Mouse (Mus musculus): ENCODE results near the gene Umad1. TPM values are rescaled to one million over a fixed set of nuclear protein-coding genes. Genes with fewer than 3 reads are reported as not detected.

Umad1 gene
- polyA plus RNA-seq, 1 experiment from 2014 or later = 57.4 TPM

GRCm38 (mm10) chr6:8430610-8431234 is 171.6 kb downstream of the Umad1 start:
- Histone ChIP-seq H3K9ac (no peak overlapping the region), H3K27ac (replicated peaks) (no peak overlapping the region), H3K4me2 (no peak overlapping the region), H3K36me3 (no peaks in the 10 kb centered on the region), H3K27me3 (no peaks in the 10 kb centered on the region), H3K4me3 (no peak overlapping the region), H3K9me3 (no peaks in the 10 kb centered on the region), H3K4me1 (replicated peaks) (no peaks in the 10 kb centered on the region)
- WGBS = 93% methylated on average over 9 of the region's 9 CpGs
- no peak for ATAC-seq (ENCODE audit: low FRiP score, low read depth)

- no peak for ATAC-seq (ENCODE audit: low FRiP score, low read depth)
- Histone ChIP-seq H3K9ac (no peak overlapping the region), H3K36me3 (no peaks in the 10 kb centered on the region), H3K4me1 (replicated peaks) (no peaks in the 10 kb centered on the region), H3K9me3 (no peaks in the 10 kb centered on the region), H3K4me3 (no peak overlapping the region), H3K27me3 (no peaks in the 10 kb centered on the region), H3K4me2 (no peak overlapping the region), H3K27ac (replicated peaks) (no peak overlapping the region)
- WGBS = 74% methylated on average over 9 of the region's 9 CpGs
Measured at GRCm38 (mm10) chr6:8433179-8433578, 174.1 kb downstream of the Umad1 start.

- no peak overlapping the region for H3K27ac ChIP-seq (replicated peaks)
- no peak for ATAC-seq (ENCODE audit: low FRiP score, low read depth)
- H3K4me2 ChIP-seq = no peak overlapping the region
- no peaks in the 10 kb centered on the region for H3K9me3 ChIP-seq
- no peaks in the 10 kb centered on the region for H3K27me3 ChIP-seq
- WGBS = 97% methylated on average over 3 of the region's 3 CpGs
- H3K4me1 ChIP-seq (replicated peaks) = no peaks in the 10 kb centered on the region
- no peak overlapping the region for H3K4me3 ChIP-seq
- no peak overlapping the region for H3K9ac ChIP-seq
- no peaks in the 10 kb centered on the region for H3K36me3 ChIP-seq
Measured at GRCm38 (mm10) chr6:8437937-8438336, 178.8 kb downstream of the Umad1 start.

- Histone ChIP-seq H3K9ac (no peak overlapping the region), H3K27me3 (no peaks in the 10 kb centered on the region), H3K36me3 (no peaks in the 10 kb centered on the region), H3K4me1 (replicated peaks) (no peaks in the 10 kb centered on the region), H3K4me3 (no peak overlapping the region), H3K27ac (replicated peaks) (no peak overlapping the region), H3K9me3 (no peaks in the 10 kb centered on the region), H3K4me2 (no peak overlapping the region)
- ATAC-seq (ENCODE audit: low FRiP score, low read depth) = no peak
- WGBS = 92% methylated on average over 3 of the region's 3 CpGs
Measured at GRCm38 (mm10) chr6:8441814-8442213, 182.7 kb downstream of the Umad1 start.

- 0 out of 2 replicates have a peak overlapping the region, but pooled peaks have one; percentile 23 for H3K27ac ChIP-seq (replicated peaks)
- no peaks in the 10 kb centered on the region for H3K36me3 ChIP-seq
- ATAC-seq (ENCODE audit: low FRiP score, low read depth) = peak; percentile 69
Measured at GRCm38 (mm10) chr6:8446786-8447185, 187.7 kb downstream of the Umad1 start.

GRCm38 (mm10) chr6:8455599-8455998 is 196.5 kb downstream of the Umad1 start:
- no peaks in the 10 kb centered on the region for H3K4me1 ChIP-seq (replicated peaks)
- no peak overlapping the region for H3K4me3 ChIP-seq
- no peaks in the 10 kb centered on the region for H3K36me3 ChIP-seq
- ATAC-seq (ENCODE audit: low FRiP score, low read depth) = no peak
- H3K9ac ChIP-seq = no peak overlapping the region
- WGBS = 68% methylated on average over 5 of the region's 5 CpGs
- no peak overlapping the region for H3K27ac ChIP-seq (replicated peaks)
- H3K4me2 ChIP-seq = no peak overlapping the region
- no peaks in the 10 kb centered on the region for H3K27me3 ChIP-seq
- no peaks in the 10 kb centered on the region for H3K9me3 ChIP-seq

More at GRCm38 (mm10) chr6:8446786-8447185, 187.7 kb downstream of the Umad1 start:
- Histone ChIP-seq H3K4me1 (replicated peaks) (no peaks in the 10 kb centered on the region), H3K4me3 (no peak overlapping the region), H3K27me3 (no peaks in the 10 kb centered on the region), H3K9me3 (no peaks in the 10 kb centered on the region), H3K4me2 (no peak overlapping the region), H3K9ac (no peak overlapping the region)
- WGBS = 35% methylated on average over 5 of the region's 5 CpGs

- ATAC-seq (ENCODE audit: low FRiP score, low read depth) = no peak
- no peaks in the 10 kb centered on the region for H3K4me1 ChIP-seq (replicated peaks)
- no peaks in the 10 kb centered on the region for H3K9me3 ChIP-seq
- H3K4me2 ChIP-seq = no peak overlapping the region
- H3K36me3 ChIP-seq = no peaks in the 10 kb centered on the region
- H3K4me3 ChIP-seq = no peak overlapping the region
- WGBS = 82% methylated on average over 4 of the region's 4 CpGs
- no peak overlapping the region for H3K27ac ChIP-seq (replicated peaks)
- no peak overlapping the region for H3K9ac ChIP-seq
- H3K27me3 ChIP-seq = no peaks in the 10 kb centered on the region
Measured at GRCm38 (mm10) chr6:8458596-8458995, 199.5 kb downstream of the Umad1 start.

GRCm38 (mm10) chr6:8462447-8462846 is 203.4 kb downstream of the Umad1 start:
- Histone ChIP-seq H3K4me2 (no peak overlapping the region), H3K4me3 (no peak overlapping the region), H3K27me3 (no peaks in the 10 kb centered on the region), H3K9me3 (no peaks in the 10 kb centered on the region), H3K27ac (replicated peaks) (no peak overlapping the region), H3K36me3 (no peaks in the 10 kb centered on the region), H3K4me1 (replicated peaks) (no peaks in the 10 kb centered on the region), H3K9ac (no peak overlapping the region)
- 97% methylated on average over 2 of the region's 2 CpGs for WGBS
- ATAC-seq (ENCODE audit: low FRiP score, low read depth) = no peak

- Histone ChIP-seq H3K27me3 (no peaks in the 10 kb centered on the region), H3K27ac (replicated peaks) (no peak overlapping the region), H3K4me1 (replicated peaks) (no peaks in the 10 kb centered on the region), H3K4me2 (no peak overlapping the region), H3K36me3 (no peaks in the 10 kb centered on the region), H3K9ac (no peak overlapping the region), H3K4me3 (no peak overlapping the region), H3K9me3 (no peaks in the 10 kb centered on the region)
- no peak for ATAC-seq (ENCODE audit: low FRiP score, low read depth)
- 94% methylated on average over 1 of the region's 1 CpGs for WGBS
Measured at GRCm38 (mm10) chr6:8465388-8465787, 206.3 kb downstream of the Umad1 start.

- H3K27me3 ChIP-seq = no peaks in the 10 kb centered on the region
- no peaks in the 10 kb centered on the region for H3K36me3 ChIP-seq
- WGBS = 93% methylated on average over 5 of the region's 5 CpGs
- no peaks in the 10 kb centered on the region for H3K9me3 ChIP-seq
- no peak overlapping the region for H3K4me3 ChIP-seq
- H3K9ac ChIP-seq = no peak overlapping the region
- ATAC-seq (ENCODE audit: low FRiP score, low read depth) = no peak
- H3K4me2 ChIP-seq = no peak overlapping the region
- H3K4me1 ChIP-seq (replicated peaks) = no peaks in the 10 kb centered on the region
- H3K27ac ChIP-seq (replicated peaks) = no peak overlapping the region
Measured at GRCm38 (mm10) chr6:8465985-8466384, 206.9 kb downstream of the Umad1 start.

- Histone ChIP-seq H3K9ac (no peak overlapping the region), H3K4me2 (no peak overlapping the region), H3K27me3 (no peaks in the 10 kb centered on the region), H3K4me3 (no peak overlapping the region), H3K9me3 (no peaks in the 10 kb centered on the region), H3K36me3 (no peaks in the 10 kb centered on the region), H3K27ac (replicated peaks) (0 out of 2 replicates have a peak overlapping the region, but pooled peaks have one; percentile 11), H3K4me1 (replicated peaks) (no peaks in the 10 kb centered on the region)
- 33% methylated on average over 10 of the region's 10 CpGs for WGBS
- no peak for ATAC-seq (ENCODE audit: low FRiP score, low read depth)
Measured at GRCm38 (mm10) chr6:8467667-8468337, 208.7 kb downstream of the Umad1 start.

- ATAC-seq (ENCODE audit: low FRiP score, low read depth) = no peak
- H3K4me2 ChIP-seq = no peak overlapping the region
- no peak overlapping the region for H3K4me3 ChIP-seq
- no peaks in the 10 kb centered on the region for H3K4me1 ChIP-seq (replicated peaks)
- 97% methylated on average over 3 of the region's 3 CpGs for WGBS
- no peaks in the 10 kb centered on the region for H3K9me3 ChIP-seq
- no peaks in the 10 kb centered on the region for H3K27me3 ChIP-seq
- no peak overlapping the region for H3K27ac ChIP-seq (replicated peaks)
- no peak overlapping the region for H3K9ac ChIP-seq
- H3K36me3 ChIP-seq = no peaks in the 10 kb centered on the region
Measured at GRCm38 (mm10) chr6:8469918-8470317, 210.8 kb downstream of the Umad1 start.
